Mouse (Mus musculus) large intestine, adult 2 months (tissue): ENCODE data around the gene Eipr1. TPM values are rescaled to one million over a fixed set of nuclear protein-coding genes. Genes with fewer than 3 reads are reported as not detected.
"Not testable (repeated sequence)": the region's sequence is repeated elsewhere in the genome, so short reads cannot be mapped to it uniquely, and the experiment has no call there.

ENCODE experiments used
- DNase-seq: peaks from one replicate; pipeline ENCODE4 v3.0.0-alpha.2; 2012; ENCODE audit warnings: low read depth, low spot score
- WGBS: fragments of 180-500 bp; shearing (Covaris S2); methylation state at CpG from one replicate; pipeline ENCODE4 v1.1.7; 2018; 5-methylcytosine and 5-hydroxymethylcytosine counted together
- polyA plus RNA-seq: library from polyadenylated mRNA; depleted of rRNA; stranded (reverse); fragments of >200 nt; gene quantifications from 2 replicates; pipeline ENCODE4 v1.2.3, GENCODE M21; 2012; rRNA removed

The Eipr1 gene
- 49.0 and 50.0 TPM in 2 replicates for polyA plus RNA-seq

DNA sequence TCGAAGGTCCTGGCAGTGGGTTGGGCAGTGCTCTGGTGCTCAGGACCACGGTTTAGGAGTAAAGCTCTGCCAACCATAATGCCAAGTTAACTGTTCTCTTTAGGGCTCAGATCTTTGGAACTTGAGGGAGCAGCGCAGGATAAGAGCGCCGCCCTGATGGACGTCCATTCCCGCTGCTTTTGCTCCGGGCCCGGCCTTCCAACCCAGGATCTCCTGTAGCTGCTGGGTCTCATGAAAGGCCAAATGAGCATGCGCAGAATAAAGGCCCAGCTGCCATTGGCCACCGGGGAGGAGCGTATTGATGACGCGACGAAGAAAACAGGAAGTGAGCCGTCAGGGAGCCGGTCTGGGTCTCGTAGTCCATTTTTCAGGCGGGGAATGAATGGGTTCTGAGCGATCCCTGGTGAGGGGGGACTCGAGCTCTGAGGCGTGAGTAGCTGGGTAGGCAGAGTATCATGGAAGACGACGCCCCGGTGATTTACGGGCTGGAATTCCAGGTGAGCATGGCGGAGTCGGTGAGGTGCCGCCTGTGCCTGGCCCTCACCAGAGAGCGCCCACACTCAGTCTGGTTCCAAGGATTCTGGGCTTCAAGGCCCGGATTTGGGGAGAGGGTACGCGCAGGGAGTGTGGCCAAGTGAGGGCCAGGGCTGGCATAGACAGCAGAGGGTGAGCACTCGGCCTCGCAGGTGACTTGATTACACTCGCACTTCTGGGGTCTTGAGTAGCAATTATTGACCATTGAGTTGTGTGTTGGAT lies at the start of gene Eipr1:
Gene Eipr1 (plus strand): TSS at position 296 of the 756 bp plus-strand sequence.
- DNase-seq: peak; percentile 95
- 4% methylated on average over 36 of the region's 36 CpGs for WGBS

DNA sequence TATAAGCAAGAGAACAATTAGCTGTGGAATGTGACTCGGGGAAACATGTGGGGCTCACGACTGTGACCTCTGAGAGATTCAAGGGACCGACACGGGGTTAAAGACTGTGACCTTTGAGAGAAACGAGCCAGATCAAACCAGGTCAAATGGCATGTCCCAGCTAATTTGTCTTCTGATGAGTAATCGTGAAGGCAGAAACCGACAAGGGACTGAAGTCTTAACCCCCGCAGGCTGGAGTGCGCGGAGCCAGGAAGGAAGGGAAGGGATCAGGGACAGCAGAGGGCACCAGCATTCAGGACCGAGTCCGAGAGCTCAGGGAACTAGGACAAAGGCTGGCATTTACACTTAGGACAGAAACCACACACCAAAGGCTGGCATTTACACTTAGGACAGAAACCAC lies 47.2 kb upstream of the Eipr1 start:
- no peak for DNase-seq
- 53% methylated on average over 12 of the region's 12 CpGs for WGBS

DNA sequence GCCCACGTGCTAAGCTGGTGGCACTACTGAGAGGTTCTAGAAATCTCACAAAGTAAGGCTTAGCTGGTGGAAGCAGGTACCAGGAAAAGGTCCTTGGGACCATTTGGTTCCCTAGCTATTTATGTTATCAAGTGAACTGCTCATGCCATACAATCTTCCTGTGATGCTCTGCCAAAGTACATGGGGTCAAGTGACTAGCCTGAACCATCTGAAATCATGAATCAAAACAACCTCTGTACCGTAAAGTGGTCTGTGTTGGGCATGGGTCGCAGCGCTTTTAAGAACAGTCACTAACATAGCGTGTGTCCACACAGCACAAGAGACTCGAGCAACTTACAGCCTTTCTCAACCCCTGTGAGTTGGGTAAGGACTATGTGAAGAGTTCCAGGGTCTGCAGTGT lies 46.4 kb upstream of the Eipr1 start:
- no peak for DNase-seq
- WGBS: 88% methylated on average over 6 of the region's 6 CpGs

DNA sequence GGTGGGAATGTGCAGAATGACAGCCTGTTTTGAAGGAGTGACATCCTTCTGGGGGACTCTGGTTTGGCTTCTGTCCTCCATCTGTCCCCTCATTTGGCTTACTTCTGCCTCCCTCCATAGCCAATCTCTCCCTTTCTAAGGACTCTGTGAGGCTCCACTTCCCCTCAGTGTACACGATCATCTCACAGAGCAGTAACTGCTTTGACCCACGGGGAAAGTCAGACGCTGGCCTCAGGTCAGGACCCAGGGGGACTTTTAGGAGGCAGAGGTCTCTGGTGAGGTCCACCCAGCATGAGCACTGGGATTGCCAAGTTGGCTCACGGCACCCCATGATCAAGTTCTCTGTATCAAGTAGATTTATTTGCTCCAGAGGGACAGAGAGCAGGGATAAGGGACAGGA lies 43.4 kb upstream of the Eipr1 start:
- 88% methylated on average over 4 of the region's 4 CpGs for WGBS
- DNase-seq: no peak

DNA sequence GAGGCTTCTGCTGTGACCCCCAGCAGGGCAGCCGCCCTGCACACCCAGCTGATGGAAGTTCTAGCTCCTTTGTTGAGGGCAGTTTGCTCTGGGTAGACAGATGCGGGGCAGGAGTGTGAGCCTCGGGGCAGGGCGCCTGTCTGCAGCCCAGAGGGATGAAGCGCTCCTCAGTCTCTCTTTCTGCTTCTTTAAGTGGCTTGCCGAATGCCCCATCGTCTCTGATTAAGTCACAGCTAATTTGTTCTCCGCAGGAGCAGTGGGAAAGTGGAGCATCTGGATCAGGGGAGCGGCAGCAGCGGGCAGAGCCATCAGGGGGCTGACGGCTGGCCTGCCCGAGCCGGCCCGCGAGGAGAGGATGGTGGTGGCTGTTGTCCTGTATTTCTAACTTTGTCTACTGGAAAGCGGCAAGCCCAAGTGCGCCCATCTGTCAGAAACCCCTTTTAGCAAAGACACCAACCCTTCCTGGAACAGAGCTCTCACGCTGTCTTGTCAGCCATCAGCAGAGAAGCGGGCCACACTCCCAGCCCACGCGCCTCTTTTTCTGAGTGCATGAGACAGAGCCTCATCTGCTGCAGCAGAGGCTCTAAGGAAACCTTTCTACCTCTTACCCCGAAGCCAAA lies 40.9 kb upstream of the Eipr1 start:
- DNase-seq: no peak
- 91% methylated on average over 22 of the region's 22 CpGs for WGBS

DNA sequence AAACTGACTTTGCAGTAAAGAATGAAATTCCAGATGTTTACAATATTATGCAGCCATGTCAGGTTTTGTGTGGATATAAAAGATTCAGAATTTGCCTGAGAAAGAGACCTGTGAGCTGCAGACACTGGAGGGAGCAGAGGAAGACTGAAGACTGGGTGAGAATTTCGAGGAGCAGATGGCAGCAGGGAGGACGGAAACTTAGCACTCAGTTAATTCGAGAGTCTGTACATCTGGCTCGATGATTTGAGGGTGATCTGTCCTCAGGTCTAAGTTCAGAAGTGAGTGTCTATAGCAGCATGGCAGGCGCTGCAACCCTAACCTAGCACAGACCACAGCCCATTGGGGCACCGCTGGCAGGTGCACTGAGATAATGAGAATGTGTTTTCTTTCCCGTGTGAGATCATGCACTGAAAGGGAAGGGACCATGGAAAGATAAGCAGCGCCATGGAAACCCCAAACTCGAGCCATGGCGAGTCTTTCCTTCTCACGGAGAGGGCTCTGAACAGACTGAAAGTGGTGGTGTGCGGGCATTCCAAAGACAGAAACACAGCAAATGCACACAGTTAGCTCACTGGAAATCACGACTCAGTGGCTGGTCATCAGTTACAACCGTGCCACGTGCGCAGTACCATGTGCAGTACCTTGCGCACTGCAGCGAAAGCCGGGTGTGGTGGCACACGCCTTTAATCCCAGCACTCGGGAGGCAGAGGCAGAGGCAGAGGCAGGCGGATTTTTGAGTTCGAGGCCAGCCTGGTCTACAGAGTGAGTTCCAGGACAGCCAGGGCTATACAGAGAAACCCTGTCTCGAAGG lies 36.6 kb upstream of the Eipr1 start:
- DNase-seq: no peak
- 86% methylated on average over 24 of the region's 24 CpGs for WGBS

DNA sequence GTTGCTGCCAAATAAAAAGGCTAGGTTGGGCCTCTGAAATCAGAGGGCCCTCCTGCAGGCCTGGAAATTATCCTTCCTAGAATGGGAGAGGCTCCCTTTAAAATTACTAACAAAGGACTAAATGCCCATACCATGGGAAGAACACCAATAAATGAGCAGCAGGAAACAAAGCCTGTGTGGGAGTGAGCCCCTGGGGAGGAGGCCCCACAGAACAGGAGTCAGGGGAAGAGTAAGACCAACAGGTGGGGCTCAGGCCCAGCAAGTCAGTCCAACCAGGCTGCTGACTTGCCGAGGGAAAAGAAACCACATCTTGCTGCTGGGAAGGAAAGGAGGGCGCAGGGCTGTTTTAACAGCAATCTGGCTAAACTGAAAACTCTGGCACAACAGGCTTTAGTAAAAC lies 34.5 kb upstream of the Eipr1 start:
- DNase-seq: no peak
- WGBS: 74% methylated on average over 2 of the region's 2 CpGs

DNA sequence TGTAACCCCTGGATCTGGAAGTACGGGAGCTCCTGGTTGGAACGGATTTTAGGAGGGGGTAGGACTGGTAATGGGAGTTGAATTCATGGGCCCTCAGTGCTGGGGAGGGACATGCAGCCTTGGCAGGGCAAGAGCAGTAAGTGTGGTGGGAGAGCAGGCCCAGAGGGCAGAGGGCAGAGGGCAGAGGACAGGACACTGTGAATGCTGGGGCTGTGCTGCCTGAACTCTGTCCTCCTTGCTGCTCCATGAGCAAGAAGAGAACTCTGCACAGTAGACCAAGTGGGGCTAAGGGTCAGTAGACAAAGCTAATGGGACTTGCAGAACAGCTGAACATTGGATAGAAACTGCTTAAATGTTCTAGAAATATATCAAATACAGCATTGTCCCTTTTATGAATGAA lies 33.5 kb upstream of the Eipr1 start:
- 94% methylated on average over 2 of the region's 2 CpGs for WGBS

DNA sequence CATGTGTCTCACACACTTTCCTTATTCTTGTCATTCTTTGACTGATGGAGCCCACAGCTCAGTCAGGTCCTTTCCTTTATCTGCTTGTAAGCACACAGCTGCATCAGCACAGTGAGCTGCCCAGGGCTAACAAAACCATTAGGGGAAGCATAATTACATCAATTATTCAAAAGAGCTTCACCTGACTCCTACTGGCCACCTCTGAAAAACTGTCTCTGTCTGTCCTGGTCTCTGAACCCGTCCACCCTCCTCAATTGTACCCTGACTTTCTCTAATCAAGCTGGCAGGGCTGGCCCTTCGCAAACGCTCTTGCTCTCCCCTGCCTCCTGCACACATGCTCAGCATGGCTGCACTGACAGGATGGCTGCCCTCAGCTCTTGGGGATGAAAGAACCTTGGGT lies 27.2 kb upstream of the Eipr1 start:
- 88% methylated on average over 3 of the region's 3 CpGs for WGBS
- no peak for DNase-seq

More for the DNA sequence above, 33.5 kb upstream of the Eipr1 start:
- DNase-seq: no peak

DNA sequence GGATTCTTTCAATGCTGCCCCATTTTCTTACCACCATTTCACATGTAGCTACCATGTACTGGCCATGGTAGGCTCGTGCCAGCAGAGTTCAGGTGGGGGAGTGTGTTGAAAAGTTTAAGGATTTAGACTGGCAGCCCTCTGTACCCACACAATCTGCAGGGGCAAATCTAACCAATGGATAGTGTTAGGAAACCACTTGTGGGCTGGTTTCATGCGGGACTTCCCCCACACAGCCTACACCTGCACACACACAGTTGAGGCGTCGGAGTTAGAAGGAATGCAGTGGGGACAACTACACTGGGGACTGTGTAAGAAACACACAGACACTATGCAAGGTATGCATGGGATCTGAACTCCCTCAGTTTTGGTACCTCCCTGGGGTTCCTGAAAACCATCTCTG lies 25.4 kb upstream of the Eipr1 start:
- WGBS: 90% methylated on average over 4 of the region's 4 CpGs

DNA sequence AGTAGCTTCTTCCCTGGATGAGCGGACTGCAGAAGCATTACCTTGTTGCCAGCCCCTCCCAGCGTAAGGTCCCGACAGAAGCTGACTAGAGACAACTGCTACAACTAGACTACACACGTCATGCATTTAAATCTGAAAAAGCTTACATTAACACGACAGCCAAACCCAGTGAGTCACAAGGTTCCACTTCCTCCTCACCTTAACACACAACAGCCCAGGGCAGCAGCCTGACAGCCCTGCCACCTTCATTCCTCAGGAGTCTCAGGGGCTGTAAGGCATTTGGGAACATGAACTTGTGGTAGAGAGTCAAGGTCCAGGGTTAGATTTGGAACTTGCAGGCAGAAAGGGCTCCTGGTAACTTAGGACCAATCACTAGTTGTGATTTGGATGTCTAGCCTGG lies 24.5 kb upstream of the Eipr1 start:
- DNase-seq: no peak
- WGBS: 77% methylated on average over 5 of the region's 5 CpGs

More for the DNA sequence above, 25.4 kb upstream of the Eipr1 start:
- no peak for DNase-seq

DNA sequence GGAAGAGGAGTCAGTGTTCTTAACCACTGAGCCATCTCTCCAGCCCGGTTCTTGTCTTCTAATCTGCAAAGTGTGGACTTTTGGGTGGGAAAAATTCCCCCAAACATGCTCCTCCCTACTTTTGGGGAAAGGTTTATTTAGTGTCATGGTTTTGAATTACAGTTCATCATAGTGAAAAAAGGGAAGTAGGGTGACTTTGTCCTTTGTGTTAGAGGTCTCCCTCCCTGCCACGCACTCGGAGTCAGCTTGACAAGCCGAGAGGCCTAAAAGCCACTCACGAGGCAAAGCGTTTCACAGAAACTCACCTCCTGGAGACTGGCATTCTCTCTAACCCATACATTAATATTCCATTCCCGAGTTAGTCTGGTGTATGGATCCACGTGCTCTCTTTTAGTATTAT lies 19.0 kb upstream of the Eipr1 start:
- DNase-seq: no peak
- 95% methylated on average over 8 of the region's 8 CpGs for WGBS

DNA sequence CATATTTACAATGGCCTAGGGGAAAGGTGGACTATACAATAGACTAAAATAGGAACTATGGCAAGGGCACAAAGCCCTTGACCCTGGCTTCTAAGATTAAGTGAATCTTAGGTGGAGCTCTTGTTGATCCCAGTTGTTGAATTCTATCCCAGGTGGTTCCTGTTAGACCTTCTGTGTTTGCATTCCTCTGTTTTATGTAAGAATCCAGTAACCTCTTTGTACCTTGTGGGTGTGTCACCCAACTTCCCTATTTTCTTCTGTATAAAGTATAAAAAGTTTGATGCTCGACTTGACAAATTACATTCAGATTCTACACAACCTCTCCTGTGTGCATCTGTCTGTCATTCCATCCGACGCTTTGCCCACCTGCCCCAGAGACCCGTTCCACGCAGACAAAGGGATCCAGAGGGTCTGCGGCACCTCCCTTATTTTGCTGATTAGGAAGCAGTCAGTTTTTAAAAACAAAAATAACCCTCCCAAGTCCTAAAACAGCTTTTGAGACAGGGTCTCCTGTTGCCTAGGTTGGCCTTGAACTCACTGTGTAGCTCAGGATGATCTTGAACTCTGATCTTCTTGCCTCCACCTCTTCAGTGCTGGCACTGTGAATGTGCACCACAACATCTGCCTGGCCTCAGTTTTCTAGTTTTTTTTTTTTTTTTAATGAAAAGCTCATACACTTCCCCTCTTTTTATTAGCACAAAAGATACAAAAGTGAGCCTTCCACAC lies 17.9 kb upstream of the Eipr1 start:
- DNase-seq: not testable (repeated sequence)
- WGBS: 89% methylated on average over 6 of the region's 6 CpGs

DNA sequence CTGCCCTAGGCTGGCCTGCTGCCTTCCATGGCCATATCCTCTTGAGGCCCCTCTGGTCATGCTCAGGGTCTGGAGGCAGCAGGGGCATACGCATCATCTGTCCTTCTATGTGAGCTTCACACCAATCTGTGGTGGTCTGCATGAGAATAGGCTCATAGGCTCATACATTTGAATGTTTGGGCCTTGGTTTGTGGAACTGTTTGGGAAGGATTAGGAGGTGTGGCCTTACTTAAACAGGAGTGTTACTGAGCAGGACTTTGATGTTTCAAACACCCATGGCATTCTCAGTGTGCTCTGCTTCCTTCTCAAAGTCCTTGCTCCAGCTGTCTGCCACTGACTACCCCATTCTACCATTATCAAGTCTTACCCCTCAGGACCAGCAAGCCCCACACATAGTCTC lies 17.3 kb upstream of the Eipr1 start:
- no peak for DNase-seq
- 95% methylated on average over 1 of the region's 1 CpGs for WGBS

DNA sequence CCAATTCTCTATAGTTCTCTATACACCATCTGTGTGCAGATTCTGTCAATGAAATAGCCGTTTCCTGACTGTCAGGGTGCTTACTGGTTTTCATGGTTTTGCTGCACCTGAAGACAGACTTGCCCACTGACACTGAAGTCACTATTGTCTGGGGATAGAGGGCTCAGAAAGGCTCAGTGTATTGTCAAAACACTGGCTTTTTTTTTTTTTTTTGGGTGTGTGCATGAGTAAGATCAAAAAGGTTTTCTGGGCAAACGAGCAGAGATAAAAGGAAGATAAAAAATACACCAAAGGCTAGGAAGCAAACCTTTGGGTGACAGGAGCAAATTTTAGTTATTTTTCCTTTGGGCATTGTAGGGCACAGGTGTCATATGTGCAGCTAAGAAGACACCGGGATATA lies 16.3 kb upstream of the Eipr1 start:
- WGBS: 91% methylated on average over 3 of the region's 3 CpGs
- DNase-seq: no peak

DNA sequence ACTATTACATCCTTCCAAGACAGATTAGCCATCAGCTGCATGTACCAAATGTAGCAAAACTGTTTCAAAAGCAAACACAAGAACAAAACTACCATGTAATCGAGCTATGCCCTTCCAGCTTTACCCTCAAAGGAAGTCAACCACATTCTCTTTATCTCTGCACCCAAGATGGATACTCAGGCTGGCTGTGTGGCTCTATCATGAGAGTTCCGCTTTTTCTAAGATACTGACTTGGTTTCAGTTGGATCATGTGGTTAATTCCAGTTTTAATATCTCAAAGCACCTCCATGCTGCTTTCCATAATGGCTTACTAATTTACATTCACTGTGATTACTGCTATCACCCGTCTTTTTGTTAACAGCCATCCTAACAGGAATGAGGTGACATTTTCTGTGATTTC lies 8.3 kb upstream of the Eipr1 start:
- DNase-seq: no peak
- 66% methylated on average over 3 of the region's 3 CpGs for WGBS

DNA sequence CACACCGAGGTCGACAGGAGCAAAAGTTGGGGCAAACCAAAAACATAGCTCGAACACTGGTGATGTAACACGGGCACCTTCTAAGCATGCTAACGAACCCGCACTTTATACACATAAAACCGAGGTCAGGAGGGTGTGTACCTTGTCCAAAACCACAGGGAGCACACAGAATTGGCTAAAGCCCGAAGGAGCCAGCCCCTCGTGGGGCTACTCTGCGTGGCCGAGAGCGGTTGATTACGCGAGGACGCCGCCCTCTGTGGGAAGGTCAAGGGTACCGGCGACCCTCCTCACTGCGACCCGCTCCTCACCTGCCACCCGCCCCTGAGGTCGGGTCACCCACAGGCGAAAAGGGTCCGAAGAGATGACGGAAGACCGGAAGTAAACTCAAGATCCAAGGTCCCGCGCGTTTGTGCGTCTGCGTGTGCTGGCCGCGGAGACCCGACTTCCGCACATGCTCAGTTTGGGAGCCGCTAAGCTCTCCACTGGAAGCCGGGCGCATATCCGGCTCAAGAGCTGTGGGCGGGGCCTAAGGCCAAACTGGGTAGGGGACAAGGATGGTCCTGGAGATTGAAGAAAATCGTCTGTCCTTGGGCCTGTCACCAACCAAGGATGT lies 1.5 kb upstream of the Eipr1 start, which contains the start of gene Trappc12:
Gene Trappc12 (minus strand): TSS at position 452 of the 613 bp plus-strand sequence.
- WGBS: under 1% methylated on average over 41 of the region's 41 CpGs
- DNase-seq: peak; percentile 67

DNA sequence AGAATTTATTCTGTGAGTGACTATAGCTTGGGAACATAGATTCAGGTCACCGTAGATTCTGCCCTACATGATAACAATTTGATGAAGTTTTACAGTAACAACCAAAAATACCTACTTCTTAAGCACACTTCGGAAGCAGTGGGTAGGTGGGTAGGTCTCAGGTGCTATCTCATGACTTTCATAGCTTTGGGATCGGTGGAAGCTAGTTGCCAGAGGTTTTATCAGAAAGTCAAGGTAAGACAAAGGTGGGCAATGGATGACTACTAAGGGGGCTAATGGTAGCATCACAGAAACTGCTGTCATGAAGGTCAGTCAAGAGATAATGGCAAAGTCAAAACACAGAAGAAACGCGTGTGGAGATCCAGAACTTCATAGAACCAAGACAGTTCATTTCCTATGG lies 727 bp upstream of the Eipr1 start:
- no peak for DNase-seq

DNA sequence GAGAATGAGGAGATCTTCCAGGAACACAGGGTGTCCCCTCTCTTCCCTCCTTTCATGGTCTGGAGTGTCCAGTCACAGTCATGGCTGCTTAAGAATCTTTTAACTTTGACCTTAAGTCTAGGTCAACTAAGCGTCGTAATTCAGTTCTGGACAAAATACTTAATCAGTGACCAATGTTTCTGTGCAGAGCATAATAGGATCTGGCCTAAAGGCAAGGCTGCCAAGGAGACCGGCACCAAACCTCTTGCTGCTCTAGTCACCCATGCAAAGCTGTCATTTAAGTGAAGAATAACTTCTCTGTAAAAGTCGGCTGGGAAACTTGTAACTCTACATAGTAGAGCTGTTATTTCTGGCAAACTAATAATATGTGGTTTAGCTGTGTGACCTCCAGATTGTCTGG lies 4.4 kb downstream of the Eipr1 start:
- no peak for DNase-seq
- 85% methylated on average over 4 of the region's 4 CpGs for WGBS

More for the DNA sequence above, 727 bp upstream of the Eipr1 start:
- 97% methylated on average over 5 of the region's 5 CpGs for WGBS
